Mouse (Mus musculus) kidney, adult 9 months (tissue): ENCODE results near the gene Cacna1g.
"Not testable (repeated sequence)": the region's sequence is repeated elsewhere in the genome, so short reads cannot be mapped to it uniquely, and the experiment has no call there.

Experiments used
- DNase-seq: peaks from one replicate; pipeline ENCODE4 v3.0.0; 2022

Gene Cacna1g

GRCm38 (mm10) chr11:94441752-94442151 lies 32.2 kb downstream of the Cacna1g start:
- DNase-seq, result no peak

- DNase-seq, result no peak
Measured at GRCm38 (mm10) chr11:94441122-94441521, 32.9 kb downstream of the Cacna1g start.

DNA sequence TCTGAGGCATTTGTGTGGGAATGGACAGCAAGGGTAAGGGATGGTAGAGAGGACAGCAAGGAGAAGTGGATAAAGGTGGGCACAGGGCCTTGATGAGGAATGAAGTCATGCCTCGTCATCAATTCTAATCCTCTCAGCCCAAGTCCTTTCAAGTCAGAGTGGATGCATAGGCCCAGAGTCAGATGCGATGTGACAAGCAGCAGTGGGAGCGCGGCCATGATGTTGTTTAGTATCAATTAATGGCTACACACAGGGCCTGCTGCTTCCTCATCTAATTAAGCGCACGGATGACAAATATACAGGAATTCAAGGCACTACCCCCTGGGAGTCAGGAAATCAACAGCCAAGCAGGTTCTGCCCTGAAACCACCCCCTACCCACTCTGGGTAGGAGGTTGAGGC lies 33.6 kb downstream of the Cacna1g start:
- no peak for DNase-seq

GRCm38 (mm10) chr11:94429011-94429651 lies 44.9 kb downstream of the Cacna1g start:
- DNase-seq, result peak; percentile 28

DNA sequence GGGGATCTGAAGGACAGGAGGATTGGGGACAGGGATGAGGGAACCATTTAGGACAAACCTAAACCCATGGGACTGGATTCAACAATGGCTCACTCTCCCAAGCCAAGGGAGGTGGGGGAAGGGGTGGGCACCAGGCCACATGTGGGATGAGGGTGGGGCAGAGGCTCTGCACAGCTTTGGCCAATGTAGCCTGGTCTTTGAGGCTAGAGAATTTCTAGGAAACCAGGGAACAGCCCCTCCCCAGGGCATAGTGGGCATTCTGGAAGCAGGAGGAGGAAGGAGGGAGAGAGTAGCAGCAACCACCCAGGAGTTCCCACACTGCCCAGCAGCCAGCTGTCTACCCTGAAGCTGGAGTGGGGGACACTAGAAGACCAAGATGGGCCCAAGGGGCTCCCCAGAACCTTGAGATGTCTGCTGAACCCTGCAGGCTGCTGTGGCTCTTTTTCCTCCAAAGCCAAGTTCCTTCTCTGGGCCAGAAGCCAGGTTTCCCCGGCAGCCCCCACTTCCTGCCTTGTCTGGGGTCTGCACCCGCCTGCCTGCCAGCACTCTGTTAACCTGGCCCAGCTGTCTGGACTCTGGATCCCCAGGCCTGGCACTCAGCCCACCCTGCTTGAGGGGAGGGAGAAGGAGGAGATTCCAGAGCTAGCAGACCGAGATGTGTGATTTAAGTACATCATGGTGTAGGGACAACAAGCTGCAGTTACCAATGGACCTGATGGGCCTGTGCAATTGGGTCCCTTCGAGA lies 45.7 kb downstream of the Cacna1g start:
- peak; percentile 93 for DNase-seq

DNA sequence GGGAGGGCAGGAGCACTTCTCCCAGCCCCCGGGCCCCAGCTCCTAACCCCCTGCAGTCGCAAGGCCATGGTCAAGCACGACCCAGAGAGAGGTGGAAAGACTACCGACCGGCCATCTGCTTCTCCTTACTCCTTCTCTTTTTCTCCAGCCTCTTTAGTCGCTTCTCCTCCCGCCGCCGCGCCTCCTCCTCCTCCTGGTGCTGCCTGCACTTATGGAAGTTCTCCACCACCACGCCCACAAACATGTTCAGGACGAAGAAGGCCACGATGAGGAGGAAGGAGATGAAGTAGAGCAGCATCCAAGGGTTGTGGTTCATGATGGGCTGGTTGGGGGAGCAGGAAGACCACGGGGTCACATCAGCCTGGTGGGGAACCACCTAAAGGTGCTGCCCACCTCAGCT lies 48.3 kb downstream of the Cacna1g start:
- DNase-seq, result no peak

GRCm38 (mm10) chr11:94425215-94425614 lies 48.8 kb downstream of the Cacna1g start:
- peak; percentile 73 for DNase-seq

DNA sequence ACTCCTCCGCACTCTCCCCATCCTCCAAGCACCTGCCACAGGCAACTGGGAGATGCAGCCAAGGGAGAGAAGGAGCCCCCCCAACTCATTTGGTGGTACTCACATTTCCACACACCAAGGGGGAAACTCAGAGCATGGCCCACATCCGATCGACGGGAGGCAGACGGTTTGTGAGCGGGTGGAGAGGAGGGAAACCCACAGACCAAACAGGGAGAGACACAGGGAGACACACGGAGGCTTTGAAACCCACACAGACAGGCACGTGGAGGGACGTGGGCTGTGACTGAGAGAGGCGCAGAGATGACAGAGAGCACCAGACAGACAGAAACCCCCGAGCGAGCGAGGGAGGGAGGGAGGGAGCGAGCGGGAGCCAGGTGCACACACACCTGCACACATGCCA lies 49.6 kb downstream of the Cacna1g start:
- DNase-seq, result no peak

- DNase-seq, result no peak
Measured at GRCm38 (mm10) chr11:94423855-94424254, 50.1 kb downstream of the Cacna1g start.

DNA sequence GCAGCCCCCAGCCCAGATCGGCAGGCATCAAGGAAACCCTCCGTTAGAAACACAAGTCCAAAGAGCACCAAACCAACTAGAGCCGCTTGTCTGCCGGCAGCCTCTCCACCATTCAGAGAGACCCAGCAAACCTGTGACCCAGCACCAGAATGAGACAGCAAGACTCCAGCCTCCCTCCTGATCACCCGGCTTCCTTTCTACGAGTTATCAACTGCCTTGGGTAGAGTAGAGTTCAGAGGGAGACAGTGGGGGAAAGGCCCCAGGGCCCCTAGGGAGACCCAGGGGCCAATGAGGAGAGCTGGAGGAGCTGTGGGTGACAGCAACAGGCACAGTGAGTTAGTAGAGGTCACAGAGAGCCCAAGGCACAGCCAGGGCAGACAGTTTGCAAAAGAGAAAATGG lies 53.0 kb downstream of the Cacna1g start:
- no peak for DNase-seq

- DNase-seq, result peak; percentile 57
Measured at GRCm38 (mm10) chr11:94420325-94420724, 53.7 kb downstream of the Cacna1g start.

DNA sequence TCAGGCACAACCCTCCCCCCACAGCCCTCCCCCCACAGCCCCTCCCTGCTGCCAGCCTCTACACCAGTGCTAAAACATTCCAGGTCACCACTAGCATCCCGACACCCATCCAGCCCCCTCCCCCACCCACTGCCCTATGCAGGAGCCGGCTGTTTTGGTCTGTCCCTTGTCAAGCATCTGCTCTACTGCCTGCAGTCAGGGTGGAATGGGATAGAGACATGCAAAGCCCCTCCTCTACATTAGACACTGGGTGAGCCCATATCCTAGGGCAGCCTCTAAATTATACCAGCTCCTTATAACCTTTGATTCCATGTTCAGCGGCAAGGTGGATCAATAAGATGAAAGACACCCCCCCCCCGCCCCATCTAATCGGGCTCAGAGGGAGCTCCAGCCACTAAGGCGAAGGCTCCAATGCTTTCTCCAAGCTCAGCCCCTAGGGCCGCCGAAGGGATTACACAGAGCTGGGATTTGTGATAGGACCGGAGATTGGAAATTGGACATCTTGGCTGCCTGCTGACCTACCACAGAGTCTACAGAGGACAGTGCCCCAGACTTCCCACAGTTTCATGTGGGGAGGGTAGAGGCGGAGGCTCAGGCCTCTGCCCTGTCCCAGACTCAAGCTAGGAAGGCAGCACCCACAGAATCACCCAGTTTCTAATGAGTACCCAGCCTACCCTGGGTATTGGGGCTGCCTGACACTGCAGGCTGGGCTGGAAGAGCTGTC lies 54.8 kb downstream of the Cacna1g start:
- DNase-seq, result no peak

DNA sequence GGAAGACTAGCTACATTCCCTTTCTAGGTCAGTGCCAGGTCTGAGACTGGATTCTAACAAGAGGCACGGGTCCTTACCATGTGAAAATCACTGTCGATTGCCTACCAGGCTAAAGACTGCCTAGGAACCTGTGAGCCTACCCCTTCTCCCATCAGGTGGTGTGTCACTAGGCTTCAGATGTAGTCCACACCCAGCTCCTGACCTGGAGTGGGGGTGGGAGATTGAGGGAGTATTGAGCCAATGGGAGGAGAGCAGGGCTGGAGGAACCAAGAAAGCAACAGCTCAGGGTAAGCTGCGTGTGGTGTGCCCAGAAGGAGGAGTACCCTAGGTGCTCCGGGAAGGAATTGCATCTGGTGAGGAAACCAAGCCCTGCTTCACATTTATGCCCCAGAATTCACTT lies 60.0 kb downstream of the Cacna1g start:
- no peak for DNase-seq

DNA sequence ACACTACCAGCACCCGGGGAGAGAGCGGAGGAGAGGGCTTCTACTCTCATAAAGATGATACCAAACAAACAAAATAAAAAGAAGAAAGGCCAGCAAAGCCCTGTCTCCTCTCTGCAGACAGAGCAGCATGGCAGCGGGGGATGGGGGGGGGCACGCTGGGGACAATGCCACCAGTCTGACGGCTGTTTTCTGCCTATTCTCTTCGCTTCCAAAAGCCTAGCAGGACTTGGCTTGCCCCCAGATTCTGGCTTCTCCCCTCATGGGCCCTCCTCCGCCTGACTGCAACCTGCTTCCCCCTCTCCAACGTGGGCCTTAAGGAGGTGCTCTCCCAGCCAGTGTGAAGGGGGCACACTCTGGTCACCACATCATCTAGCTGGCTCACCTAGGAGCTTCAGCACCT lies 60.5 kb downstream of the Cacna1g start:
- DNase-seq, result no peak

DNA sequence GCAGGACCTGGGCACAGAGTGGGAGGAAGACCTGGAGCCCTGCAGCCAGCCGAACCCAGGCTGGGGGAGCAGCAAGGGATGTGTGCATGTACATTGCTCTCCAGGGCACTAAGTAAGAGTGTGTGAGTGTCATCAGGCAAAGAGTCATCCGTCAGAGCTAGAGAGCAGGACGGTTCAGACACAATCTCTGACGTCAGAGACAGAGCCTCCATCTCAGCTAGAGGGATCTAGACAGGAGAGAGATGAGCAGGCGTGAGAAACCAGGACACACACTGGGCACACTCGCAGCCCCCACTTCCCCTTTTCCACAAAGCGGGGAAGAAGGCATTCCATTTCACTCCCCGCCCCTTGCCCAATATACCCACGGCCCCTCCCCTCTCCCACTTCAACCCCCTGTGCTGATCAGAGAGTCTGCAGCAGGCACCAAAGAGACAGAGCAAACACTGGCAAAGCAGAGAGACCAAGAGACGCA lies 61.0 kb downstream of the Cacna1g start:
- DNase-seq, result no peak

DNA sequence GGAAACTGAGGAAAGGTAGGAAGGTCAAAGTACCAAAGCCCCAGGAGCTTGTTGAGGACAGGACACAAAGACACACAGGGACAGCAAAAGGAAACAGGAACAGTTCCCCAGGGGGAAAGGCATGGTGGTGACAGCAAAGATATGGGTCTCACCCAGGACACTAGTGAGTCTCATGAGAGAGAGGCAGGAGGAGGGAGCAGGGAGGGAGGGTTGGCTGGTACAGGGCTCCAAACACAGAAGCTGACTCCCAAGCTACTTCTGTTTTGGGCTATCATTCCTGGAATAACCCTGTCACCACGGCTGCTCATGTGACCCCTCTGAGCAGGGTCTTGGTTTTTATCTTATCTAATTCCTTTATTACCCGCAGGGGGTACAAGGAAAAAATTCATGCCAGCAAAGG lies 61.4 kb downstream of the Cacna1g start:
- DNase-seq, result no peak

- no peak for DNase-seq
Measured at GRCm38 (mm10) chr11:94407803-94408321, 66.1 kb downstream of the Cacna1g start.

DNA sequence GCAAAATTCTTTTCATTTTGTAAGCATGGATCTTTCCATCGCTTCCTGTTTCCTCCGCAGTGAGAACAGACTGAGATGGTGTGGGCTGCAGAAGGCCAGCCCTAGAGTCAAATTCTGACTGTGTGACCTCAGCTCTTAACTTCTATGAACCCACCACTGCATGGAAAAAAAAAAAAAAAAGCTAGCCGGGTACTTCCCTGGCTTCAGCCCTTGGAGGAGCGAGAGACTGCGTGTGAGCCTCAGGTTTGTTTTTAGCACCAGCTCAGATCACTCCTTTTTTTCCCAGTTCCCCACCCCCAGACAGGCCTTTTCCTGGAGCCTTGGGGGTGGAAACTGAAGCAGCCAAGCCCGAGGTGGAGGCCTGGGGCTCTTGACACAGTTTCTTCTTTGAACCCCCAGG lies 68.7 kb downstream of the Cacna1g start:
- DNase-seq, result no peak

DNA sequence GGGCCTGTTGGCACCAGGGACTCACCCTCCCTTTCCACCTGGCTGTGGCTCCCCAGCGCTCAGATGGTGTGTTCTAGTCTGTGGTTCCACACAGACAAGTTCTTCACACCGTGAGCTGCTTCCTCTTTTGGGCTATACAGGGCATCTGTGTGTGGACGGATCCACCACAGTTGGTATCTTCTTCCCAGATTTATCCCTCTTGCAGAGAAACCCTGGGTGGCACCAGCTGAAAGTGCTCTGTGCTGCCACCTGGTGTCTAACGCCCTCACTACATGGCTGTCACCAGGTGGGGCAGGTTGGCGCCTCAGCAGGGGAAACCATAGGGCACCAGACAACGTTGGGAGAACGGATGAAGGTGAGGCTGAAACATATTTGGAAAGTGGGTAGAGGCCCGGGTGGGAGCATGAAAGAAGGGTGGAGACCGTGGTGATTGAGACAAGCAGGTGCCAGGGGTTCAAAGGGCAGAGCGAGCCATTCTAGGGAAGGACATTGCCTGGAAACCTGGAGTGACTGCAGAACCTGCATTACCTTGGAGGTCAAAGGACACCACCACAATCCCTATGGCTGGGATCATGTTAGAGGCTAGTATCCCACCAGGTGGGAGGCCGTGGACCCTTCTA lies 69.2 kb downstream of the Cacna1g start:
- peak; percentile 87 for DNase-seq

DNA sequence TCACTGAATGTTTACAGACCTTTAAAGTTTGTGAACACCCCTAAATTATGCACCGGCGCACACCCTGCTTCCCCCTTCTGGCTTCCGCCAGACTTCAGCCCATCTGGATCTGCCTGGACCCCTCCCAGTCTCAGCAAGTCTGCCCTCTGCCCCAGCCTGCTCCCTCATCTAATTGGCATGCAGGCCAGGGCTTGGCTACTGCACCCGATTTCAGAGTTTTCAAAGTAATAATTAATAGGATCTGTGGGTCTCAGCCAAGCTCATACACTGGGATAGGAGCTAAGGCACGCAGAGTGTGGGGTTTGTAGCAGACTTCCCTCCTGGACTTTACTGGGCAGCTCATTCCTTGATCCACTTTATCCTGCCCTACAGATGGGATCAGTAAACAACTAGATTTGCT lies 69.8 kb downstream of the Cacna1g start:
- peak; percentile 95 for DNase-seq

DNA sequence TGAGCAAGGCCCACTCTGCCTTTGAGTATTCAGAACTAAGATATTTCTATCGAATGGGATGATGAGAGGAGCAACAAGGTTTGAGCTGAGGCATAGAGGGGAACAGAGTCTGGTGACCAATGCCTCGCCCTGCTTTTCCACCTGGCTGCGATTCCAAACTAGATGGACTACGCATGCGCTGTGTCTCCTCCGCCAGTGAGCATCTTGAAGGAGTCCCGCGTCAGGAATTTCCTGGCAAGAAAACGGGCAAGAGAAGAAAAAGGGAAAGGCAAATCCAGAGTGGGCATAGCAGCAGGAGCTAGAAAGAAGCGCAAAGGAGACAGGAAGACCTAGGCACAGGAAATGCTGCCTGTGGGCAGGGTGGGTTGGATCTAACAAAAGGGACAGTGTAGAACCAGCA lies 70.2 kb downstream of the Cacna1g start:
- DNase-seq, result peak; percentile 43

DNA sequence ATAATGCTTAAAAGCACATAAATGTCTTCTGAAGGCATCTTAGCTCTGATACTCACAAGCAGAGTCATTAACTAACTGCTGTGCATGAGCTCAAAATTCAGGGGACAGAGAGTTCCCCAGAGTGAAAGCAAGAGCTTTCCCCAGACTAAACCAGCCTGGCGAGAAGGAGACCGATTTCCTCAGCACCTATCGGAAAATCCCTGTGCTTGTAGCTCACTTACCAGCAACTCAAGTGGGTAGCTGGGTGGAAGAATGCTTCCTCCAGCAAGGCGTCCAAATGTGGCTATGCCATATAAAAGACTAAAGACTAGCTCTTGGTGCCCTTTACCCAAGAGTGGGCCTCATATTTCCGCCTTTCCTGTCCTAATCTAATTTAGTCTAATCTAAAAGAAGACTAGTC lies 71.3 kb downstream of the Cacna1g start:
- no peak for DNase-seq

DNA sequence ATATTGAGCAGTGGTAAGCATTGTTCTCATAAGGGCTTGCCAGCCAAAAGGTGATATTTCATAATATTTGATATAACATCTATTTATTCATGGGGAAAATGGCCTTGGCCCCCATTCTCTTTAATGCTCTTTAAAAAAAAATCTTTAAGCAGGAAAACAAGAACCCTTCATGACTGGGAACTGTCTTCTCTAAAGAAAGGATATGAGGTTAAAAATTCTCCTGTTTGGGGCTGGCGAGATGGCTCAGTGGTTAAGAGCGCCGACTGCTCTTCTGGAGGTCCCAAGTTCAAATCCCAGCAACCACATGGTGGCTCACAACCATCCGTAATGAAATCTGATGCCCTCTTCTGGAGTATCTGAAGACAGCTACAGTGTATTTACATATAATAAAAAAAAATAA lies 72.0 kb downstream of the Cacna1g start:
- DNase-seq, result not testable (repeated sequence)
